Mouse (Mus musculus) cerebellum, adult 9-10 months (tissue): ENCODE data around the gene Hyal1.

Experiments used
- DNase-seq: peaks from one replicate; pipeline ENCODE4 v3.0.0; 2022

Gene Hyal1

DNA sequence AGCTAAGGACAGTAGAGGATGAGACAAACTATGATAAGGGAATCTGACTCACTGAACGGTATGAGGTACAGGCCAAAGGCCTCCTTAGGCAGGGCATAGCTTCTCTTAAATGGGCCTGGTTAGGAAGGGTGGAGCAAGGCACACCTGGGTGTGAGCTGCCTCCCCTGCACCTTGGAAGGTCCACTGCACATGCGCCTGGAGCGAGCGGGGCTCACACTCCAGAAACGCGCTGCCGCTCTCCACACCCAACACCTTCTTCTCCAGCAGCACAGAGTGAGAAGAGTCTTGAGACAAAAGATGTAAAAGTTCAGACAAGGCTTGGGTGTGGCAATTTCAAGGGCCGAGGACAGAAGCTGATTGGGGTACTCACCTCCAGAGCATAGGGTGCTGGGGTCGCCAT is 22.7 kb downstream of the Hyal1 start:
- DNase-seq, result no peak

- peak; percentile 66 for DNase-seq
Measured at GRCm38 (mm10) chr9:107599842-107600241, 23.1 kb downstream of the Hyal1 start.

DNA sequence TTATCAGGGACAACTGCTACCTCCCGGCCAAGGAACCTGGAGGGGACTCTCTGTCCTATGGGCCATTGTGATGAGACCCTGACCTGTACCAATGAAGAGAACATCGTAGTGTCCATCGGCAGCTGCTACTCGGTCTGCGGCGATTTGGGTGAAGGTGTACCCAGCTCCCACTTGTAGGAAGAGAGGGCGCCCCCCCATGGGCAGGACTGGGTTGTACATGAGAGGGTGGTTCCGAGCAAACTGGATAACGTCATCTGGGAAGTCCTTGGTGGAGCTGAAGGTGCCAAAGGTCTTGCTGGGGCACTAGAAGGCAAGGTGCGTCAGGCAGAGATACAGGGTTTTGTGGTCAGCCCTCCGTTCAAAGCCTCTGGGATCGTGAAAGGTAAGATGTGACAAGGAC is 24.0 kb downstream of the Hyal1 start:
- DNase-seq, result peak; percentile 67

DNA sequence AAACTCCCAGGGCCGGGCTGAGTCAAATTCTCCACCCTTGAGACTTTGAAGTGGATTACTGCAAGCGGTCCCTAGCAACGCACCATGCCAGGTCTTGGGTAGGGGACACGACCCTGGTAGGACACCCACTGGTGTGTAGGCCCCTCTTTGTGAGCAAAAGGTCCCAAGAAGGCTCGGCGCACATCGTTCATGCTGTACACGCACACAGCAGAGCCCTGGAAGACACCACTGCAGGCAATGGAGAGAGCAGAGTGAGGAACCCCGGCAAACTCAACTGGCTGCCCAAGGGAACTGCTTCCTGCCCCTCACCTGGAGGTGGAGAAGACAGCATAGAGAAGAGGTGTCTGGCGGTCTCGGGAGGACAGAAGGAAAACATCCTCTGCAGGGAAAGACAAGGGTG is 24.5 kb downstream of the Hyal1 start:
- no peak for DNase-seq

DNA sequence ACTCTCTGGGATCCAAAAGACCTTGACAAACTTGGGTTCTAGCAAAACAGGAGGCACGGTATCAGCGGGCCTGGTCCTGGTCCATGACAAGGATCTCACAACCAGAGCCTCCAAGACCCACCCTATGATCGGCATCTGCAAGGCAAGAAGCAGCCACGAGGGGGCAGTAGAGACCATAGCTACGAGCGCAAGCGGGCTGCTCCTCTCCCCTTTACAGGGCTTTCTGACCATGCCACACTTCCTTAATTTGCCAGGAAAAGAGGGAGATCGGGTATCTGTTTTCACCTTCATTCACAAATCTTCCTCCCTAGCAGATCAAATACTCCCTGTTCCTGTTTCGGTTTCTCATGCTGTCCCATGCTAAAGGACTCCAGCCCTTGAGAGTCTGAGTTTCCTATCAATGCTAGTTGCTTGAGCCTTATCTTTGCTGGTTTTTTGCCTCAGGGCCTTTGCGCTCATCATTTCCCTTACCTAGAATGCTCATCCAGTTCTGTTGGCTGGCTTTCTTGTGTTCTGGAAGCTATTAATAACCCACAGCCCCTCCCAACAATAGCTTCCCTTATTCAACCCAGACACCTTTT is 25.4 kb downstream of the Hyal1 start:
- peak; percentile 93 for DNase-seq

DNA sequence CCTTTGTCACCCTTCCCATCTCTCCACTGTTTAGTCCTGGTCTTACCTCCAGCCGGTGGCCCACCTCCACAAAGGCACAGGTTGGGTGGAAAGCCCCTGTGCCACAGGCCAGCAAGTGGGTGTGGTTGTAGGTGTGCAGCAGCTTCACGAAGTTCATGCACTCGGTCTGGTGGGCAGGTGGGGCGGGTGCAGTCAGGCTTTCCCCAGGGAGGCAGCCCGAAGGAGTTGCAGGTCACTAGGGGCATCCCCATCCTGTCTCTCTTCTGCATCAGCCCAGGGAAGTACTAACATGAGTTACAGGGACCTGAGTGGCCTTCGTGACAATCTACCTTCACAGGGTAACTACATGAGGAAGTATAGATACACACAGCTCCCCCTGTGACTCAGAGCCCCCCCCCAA is 26.5 kb downstream of the Hyal1 start:
- no peak for DNase-seq

GRCm38 (mm10) chr9:107605041-107605661 is 28.4 kb downstream of the Hyal1 start:
- DNase-seq, result no peak

- DNase-seq, result no peak
Measured at GRCm38 (mm10) chr9:107606591-107606990, 29.9 kb downstream of the Hyal1 start.

GRCm38 (mm10) chr9:107607036-107607435 is 30.3 kb downstream of the Hyal1 start:
- DNase-seq, result no peak

DNA sequence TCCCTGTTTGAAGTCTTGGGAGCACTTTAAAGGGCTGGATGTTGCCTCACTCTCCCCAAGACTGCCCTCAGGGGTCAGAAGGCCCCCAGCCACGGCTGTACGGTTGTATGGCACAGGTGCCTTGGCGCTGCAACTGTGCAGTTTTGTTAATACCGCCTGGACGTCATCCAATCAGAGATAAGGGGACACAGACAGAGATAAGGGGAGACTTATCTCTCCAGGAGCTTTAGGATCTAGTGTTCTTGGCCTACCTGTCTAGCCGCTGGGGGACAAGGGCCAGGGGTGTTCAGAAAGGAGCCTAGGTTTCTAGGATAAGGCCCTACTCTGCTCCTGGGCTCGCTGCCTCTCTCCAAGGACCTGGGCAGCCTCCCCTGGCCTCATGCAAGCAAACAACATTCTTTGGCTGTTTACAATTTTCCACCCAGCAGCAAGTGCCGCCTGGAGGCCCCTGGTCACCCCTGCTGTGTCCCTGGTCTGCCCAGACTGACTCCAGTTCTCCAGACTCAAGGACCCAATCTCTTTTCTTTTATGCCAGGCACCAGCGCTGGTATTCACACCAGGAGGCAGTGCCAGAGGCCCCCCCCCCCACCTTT is 31.0 kb downstream of the Hyal1 start:
- no peak for DNase-seq

DNA sequence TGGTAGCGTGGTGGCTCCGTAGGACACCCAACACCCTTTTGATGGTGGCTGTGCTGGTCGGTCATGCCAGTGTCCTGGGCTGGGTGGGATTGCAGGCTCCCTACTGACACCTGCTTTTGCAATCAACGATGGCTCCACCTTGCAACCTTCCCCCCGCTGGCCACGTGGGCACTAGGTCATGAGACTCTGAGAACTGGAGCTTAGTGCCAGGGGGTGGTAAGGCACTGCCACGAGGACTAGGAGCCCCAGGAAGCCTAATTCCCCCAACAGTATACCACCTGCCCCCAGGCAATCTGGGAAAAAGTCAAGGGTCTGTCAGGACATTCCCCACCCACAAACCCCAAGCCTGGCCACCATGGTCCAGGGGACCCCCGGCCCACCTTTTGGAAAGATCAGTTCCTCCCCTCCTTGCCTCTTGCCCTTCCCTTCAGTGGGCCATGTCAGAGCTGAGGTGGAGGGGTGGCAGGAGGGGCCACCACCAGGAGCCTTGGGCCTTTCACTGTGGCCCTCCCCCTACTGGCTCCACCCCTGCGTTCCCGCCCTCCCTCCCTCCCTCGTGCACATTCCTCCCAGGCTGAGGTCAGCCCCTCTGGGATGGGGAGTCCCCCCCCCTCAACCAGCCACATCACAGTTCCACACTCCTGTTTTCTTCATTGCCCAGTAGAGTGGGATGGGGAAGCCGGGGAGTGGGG is 32.2 kb downstream of the Hyal1 start, which contains the start of gene Sema3b:
Gene Sema3b, minus strand, starts transcription at position 489 of the 692 bp plus-strand sequence.
- no peak for DNase-seq

DNA sequence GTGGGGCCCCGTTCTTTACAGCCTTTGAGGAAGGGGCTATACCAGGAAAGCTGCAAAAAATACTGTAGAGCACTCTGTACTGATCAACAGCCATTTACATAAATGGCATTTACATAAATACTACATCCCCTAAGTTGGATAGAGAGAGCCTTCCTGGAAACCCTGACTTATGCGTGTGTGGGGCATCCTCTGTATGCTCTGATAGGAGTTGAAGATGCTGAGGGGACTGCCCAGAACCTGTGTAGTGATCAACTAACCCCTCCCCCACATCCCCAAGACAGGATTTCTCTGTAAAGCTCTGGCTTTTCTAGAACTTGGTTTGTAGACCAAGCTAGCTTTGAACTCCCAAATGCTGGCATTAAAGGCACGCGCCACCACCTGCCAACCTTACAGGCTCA is 32.7 kb downstream of the Hyal1 start:
- no peak for DNase-seq

DNA sequence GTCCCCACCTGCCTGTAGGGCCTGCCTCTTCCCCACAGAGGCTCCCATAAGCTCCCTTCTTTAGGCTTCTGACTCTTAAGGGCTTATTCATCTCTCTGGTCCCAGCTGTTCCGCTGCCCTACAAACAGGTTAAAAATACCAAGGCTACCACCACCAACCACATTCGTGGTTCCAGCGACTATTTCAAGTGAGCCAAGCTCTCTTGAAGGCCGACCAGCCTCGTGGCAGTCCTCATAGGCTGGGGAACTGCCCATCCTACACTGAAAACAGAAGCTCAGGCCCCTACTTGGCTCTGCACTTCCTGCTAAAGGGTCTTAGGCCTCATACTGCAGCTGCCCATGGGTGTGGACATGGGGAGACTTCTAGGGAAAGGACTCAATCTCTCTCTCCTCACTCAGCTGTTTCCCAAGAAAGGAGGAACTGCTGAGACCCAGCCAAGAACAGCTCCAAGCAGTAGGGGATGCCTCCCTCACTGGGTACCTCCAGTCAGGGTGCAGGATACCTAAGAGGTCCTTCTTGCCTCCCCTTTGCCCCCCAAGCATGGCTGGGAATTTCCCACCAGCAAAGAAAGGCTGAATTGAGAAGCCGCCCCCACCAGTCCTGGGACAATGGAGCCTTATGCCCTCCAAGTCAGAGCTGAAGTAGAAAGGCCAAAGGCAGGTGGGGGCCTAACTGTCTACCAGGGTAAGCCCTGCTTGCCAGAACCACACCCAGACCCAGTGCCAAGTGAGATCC is 34.9 kb downstream of the Hyal1 start:
- DNase-seq, result no peak

DNA sequence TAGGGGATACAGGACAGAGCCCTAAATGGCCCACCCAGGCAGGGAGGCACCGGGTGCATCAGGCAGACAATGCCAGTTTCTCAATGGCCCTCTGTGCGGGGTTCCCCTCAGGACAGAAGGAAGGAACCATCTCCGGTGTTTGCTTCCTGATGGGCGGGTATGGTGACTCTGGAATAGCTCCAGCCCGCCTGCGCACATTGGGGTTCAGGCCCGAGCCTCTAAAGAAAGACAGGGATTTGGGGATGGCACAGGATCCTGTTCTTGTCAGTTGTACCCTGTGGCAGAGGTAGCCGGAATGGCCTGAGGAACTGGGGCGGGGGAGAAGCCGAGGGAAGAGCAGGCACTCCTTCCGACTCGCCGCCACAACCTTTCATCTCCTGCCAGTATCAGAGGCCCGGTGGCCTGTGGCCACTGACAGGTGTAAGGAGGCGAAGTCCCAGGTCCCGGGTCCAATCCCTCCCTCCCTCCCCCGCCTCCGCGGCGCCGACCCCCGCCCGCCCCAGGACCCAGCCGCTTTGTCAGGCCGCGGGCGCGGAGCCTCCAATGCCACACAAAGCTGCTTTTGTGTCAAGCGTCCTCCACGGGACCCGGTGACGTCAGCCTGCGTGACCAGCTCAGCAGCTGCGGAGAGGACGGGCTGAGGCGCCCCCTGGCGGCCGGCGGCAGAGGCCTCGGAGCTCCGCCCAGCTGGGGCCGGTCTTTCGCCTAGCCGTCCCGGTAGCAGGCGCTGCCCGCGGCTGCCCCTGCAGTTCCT is 35.6 kb downstream of the Hyal1 start:
- peak; percentile 97 for DNase-seq

GRCm38 (mm10) chr9:107612945-107613569 is 36.3 kb downstream of the Hyal1 start:
- DNase-seq, result no peak

GRCm38 (mm10) chr9:107615035-107615434 is 38.3 kb downstream of the Hyal1 start:
- no peak for DNase-seq

- no peak for DNase-seq
Measured at GRCm38 (mm10) chr9:107617461-107617860, 40.7 kb downstream of the Hyal1 start.

DNA sequence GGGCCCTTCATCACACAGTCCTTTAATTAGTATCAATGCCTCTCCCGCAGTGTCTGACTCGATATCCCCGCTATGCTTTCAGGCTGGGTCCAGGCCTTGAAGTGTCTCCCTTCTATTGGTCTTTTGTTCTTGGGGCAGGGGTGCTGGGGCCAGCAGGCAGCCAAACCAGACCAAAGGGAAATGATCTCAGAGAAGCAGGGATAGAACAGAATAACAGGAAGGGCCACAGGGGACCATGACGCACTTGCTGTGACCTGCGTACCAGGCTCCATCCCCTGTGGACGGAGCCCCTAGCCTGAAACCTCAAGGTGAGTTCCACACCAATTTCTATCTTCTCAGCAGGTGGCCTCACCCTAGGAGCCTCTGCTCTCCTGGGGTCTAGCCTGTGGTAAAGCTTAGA is 41.4 kb downstream of the Hyal1 start:
- DNase-seq, result no peak

DNA sequence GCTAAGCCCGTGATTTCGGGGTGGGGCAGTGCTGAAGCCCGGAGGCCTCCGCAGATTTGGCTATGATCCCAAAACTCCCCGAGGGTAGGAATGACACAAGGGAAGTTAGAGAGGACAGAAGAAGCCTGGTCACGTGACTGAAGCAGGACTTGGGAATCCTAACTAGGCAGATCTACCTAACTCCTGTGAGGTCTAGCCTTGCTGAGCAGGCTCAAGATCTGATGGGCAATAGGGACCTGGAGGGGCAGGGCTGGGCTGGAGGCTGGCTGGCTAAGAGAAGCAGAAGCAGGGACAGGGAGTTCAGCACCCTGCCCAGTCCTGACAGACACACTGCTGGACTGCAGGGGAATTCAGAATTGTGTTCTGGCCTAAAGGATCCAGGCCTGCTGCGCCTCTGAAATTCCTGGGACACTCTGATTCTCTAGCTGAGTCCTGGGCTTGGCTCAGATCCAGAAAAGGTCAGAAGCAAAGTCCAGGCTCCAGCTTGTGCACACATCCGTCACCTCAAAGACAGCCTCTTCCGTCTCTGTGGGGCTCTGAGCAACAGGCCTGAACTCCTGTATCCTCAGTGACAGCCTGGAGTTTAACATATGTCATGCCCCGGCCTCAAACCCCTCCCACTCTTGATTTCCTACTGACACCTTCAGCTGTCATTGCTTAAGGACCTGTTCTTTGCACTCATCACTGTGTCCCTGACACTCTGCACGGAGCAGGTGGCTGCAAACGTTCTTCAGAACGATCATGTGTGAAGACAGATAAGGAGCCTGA is 42.2 kb downstream of the Hyal1 start:
- peak; percentile 59 for DNase-seq

DNA sequence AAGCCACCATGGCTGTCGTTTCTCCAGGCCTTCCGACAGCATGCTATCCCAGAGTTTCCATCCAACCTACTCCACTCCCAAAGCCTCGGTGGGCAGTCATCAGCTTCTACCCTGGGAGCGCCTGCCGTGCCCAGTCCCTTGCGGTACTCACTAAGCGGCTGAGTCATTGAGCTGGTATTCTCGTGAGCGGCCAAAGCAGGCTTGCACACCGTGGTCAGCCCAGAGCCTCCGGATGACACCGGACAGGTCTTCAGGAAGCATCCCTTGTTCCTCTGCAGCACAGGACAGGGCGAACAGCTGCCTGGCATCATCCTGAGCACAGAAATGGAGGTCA is 42.8 kb downstream of the Hyal1 start:
- DNase-seq, result no peak

GRCm38 (mm10) chr9:107620954-107621353 is 44.2 kb downstream of the Hyal1 start:
- peak; percentile 67 for DNase-seq
